Mouse (Mus musculus): Measurements from ENCODE around the gene Grip1.

DNA sequence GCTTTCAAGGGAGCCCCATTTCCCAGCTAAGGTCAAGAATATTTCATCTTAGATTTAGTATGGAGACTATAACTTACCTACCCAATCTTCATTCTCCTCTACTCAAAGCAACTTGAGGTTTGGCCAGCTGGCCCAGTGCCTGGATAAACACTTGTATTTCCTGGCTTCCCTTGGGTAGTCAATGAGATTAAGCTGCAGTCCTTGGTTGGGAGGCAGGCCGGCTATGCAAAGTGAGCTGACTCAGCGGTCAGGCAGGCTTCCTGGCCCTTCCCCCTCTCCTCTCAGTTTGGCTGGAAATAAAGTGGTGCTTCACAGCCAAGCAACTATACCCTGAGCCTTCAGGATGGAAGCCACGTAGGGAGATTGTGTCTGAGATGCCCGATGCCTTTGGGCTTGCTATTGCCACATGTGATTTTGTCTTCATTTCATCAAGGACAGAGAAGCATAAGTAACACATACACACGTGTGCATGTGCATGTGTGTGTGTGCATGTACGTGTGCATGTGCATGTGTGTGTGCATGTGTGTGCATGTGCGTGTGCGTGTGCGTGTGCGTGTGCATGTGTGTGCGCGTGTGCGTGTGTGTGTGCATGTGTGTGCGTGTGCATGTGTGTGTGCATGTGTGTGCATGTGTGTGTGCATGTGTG is 161.7 kb downstream of the Grip1 start:
- TF ChIP-seq CTCF (IDR thresholded peaks at IDR 0.05; ENCODE audit: low read depth, low read length) (no peak), POLR2A (IDR thresholded peaks at IDR 0.05; ENCODE audit: extremely low read depth, insufficient read depth, low read length) (no peak)

Measured in liver, adult 2 months (tissue).